Mouse (Mus musculus) stomach, embryonic 14.5 days (tissue): Measurements from ENCODE around the gene Gm47841. TPM values are rescaled to one million over a fixed set of nuclear protein-coding genes. Genes with fewer than 3 reads are reported as not detected.
A peak's percentile ranks its signal among the peaks of the same experiment; 100 is the strongest.

Experiments
- ATAC-seq: fragments of 200-750 bp; cut with Nextera tagmentation; 2 replicates; pipeline ENCODE4 v1.8.0; 2017; ENCODE audit warnings: low read depth, moderate TSS enrichment; ENCODE audit not compliant: insufficient number of reproducible peaks, insufficient read depth, low FRiP score
- H3K27ac ChIP-seq: fragments of 300-500 bp; sonication (generic); 2 replicates; pipeline ENCODE4 v1.5.1; 2014; ENCODE audit warnings: mild to moderate bottlenecking, low read length, moderate library complexity, mixed read lengths
- H3K27me3 ChIP-seq: fragments of 300-500 bp; sonication (generic); 2 replicates; pipeline ENCODE4 v1.6.1; 2014; ENCODE audit warnings: low read length, control low read depth, mixed read lengths; ENCODE audit not compliant: control insufficient read depth, insufficient read depth
- H3K36me3 ChIP-seq: fragments of 300-500 bp; sonication (generic); 2 replicates; pipeline ENCODE4 v1.6.1; 2014; ENCODE audit warnings: mild to moderate bottlenecking, control low read depth, low read length, moderate library complexity, mixed read lengths; ENCODE audit not compliant: control insufficient read depth, insufficient read depth
- H3K4me1 ChIP-seq: fragments of 300-500 bp; sonication (generic); 2 replicates; pipeline ENCODE4 v1.6.1; 2014; ENCODE audit warnings: low read length, control low read depth, mixed read lengths; ENCODE audit not compliant: control insufficient read depth, insufficient read depth
- H3K4me2 ChIP-seq: fragments of 300-500 bp; sonication (generic); replicated peaks from 2 replicates; pipeline ENCODE4 v1.6.1; 2014; ENCODE audit warnings: low read depth, low read length, control low read depth
- H3K4me3 ChIP-seq: fragments of 300-500 bp; sonication (generic); 2 replicates; pipeline ENCODE4 v1.5.1; 2014; ENCODE audit warnings: low read depth, low read length, control low read depth
- H3K9ac ChIP-seq: fragments of 300-500 bp; sonication (generic); replicated peaks from 2 replicates; pipeline ENCODE4 v1.6.1; 2014; ENCODE audit warnings: low read depth, mild to moderate bottlenecking, control low read depth, low read length, moderate library complexity, mixed read lengths
- H3K9me3 ChIP-seq: fragments of 300-500 bp; sonication (generic); 2 replicates; pipeline ENCODE4 v1.6.1; 2016; ENCODE audit warnings: low read depth, low read length, control low read depth; ENCODE audit not compliant: control insufficient read depth
- WGBS: fragments of 180-500 bp; shearing (Covaris S2); extraction: QIAGEN DNeasy Blood & Tissue Kit; methylation state at CpG from one replicate; pipeline ENCODE4 v1.1.7; 2014; 5-methylcytosine and 5-hydroxymethylcytosine counted together
- polyA plus RNA-seq: library from polyadenylated mRNA; unstranded; fragments of >200 nt; fragmentation: Nextera tagmentation; extraction: Ambion mirVana; gene quantifications from 2 replicates; pipeline ENCODE4 v1.2.1, GENCODE M21; 2014

The Gm47841 gene
- polyA plus RNA-seq, 1 experiment from 2014 or later = not detected

GRCm38 (mm10) chr15:101068671-101069070 lies 21.5 kb upstream of the Gm47841 start:
- no peak for ATAC-seq
- no peak overlapping the region for H3K9ac ChIP-seq
- no peaks in the 10 kb centered on the region for H3K9me3 ChIP-seq
- peaks cover 67% of the 10 kb centered on the region for H3K4me1 ChIP-seq
- no peak overlapping the region for H3K4me2 ChIP-seq
- no peaks in the 10 kb centered on the region for H3K36me3 ChIP-seq
- WGBS = 72% methylated on average over 4 of the region's 4 CpGs
- H3K27me3 ChIP-seq = no peaks in the 10 kb centered on the region
- H3K27ac ChIP-seq = no peak overlapping the region; the same call in 1 of the 2 replicates
- no peak overlapping the region for H3K4me3 ChIP-seq

GRCm38 (mm10) chr15:101068029-101068428 lies 20.8 kb upstream of the Gm47841 start:
- ATAC-seq = no peak
- 39% methylated on average over 3 of the region's 3 CpGs for WGBS
- Histone ChIP-seq H3K27me3 (no peaks in the 10 kb centered on the region), H3K36me3 (no peaks in the 10 kb centered on the region), H3K4me2 (no peak overlapping the region), H3K9ac (no peak overlapping the region), H3K9me3 (no peaks in the 10 kb centered on the region), H3K4me1 (peaks cover 66% of the 10 kb centered on the region), H3K4me3 (no peak overlapping the region), H3K27ac (no peak overlapping the region; the same call in 1 of the 2 replicates)

DNA sequence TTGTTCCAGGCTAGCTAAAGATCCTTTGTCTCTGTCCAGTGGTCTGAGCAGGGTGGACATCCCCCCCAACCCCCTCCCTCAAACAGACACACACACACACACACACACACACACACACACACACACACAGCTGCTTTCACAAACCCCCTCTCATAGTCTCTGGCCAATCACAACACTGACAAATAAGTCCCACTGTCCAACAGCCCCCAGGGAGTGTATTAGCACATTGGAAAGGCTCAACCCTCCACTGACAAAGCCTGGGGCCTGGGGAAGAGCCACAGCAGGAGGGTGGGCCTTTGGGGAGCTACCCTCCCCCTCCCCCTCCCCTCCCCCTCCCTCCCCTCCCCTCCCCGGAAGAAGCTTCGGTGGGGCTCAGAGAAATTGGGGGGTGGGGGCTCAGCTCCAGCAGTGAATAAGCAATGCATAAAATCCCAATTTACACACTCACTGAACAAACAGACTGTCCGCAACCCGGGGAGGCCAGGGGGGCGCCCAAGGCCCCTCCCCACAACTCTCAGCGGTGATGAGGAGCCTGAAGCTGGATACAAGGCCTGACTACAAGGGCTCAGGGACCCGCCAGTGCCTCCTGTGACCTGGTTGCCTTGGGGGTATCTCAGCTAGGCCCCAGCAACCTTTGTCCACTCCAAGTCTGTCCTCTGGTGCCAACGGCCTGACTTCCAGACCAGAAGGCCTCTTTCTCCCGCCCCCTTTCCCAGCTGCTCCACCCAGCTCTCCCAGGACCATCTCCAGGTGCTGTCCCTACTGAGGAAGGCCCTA lies 19.9 kb upstream of the Gm47841 start:
- Histone ChIP-seq H3K9ac (no peak overlapping the region), H3K27ac (peak overlapping the region; percentile 64; the same call in 1 of the 2 replicates), H3K4me3 (no peak overlapping the region), H3K27me3 (no peaks in the 10 kb centered on the region), H3K36me3 (no peaks in the 10 kb centered on the region), H3K9me3 (no peaks in the 10 kb centered on the region), H3K4me2 (no peak overlapping the region), H3K4me1 (peaks cover 63% of the 10 kb centered on the region)
- 33% methylated on average over 7 of the region's 9 CpGs for WGBS
- no peak for ATAC-seq

DNA sequence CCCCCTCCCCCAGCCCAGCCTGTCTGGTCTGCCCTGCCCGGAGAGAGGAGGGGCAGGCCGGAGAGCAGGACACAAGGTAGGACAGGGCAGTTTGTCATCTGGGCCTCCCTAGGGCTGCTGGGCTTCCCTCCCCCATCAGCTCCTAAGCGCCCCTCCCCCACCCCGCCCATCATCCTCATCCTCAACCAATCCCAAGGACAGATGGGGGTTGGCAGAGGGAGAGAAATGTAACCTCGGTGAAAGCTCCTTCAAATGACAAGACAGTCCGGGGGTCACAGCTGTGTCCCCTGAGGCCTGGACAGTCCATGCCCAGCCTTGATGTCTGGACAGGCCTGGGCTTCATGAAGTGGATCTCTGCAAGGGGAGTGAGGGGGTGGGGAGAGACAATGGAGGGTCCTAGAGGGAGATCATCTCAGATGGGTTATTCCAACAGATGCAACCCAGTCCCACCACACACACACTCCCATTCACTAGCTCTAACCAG lies 19.2 kb upstream of the Gm47841 start:
- peaks cover 59% of the 10 kb centered on the region for H3K4me1 ChIP-seq
- H3K27ac ChIP-seq = no peak overlapping the region
- no peak overlapping the region for H3K4me3 ChIP-seq
- 25% methylated on average over 6 of the region's 6 CpGs for WGBS
- no peaks in the 10 kb centered on the region for H3K27me3 ChIP-seq
- H3K4me2 ChIP-seq = no peak overlapping the region
- no peak for ATAC-seq
- H3K36me3 ChIP-seq = no peaks in the 10 kb centered on the region
- H3K9me3 ChIP-seq = no peaks in the 10 kb centered on the region
- no peak overlapping the region for H3K9ac ChIP-seq

DNA sequence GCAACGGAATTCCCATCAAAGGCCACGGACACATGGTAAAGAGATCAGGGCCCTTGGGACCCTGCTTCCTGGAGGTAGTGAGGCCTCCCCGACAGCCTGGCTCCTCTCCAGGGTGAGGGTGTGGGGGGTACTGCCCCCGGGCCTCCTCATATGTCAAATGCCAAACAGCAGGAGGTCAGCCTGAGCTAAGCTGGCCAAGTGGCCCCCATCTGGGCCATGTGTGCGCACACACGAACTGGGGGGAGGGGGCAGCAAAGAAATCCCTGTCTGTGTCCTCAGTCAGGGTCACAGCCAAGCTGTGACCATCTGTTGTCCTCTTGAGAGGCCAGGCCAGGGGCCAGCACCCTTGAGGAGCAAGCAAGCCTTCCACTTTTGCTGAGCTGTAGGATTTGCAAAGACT lies 17.9 kb upstream of the Gm47841 start:
- Histone ChIP-seq H3K36me3 (no peaks in the 10 kb centered on the region), H3K9ac (no peak overlapping the region), H3K9me3 (no peaks in the 10 kb centered on the region), H3K27ac (no peak overlapping the region), H3K27me3 (no peaks in the 10 kb centered on the region), H3K4me2 (no peak overlapping the region), H3K4me1 (peaks cover 45% of the 10 kb centered on the region), H3K4me3 (no peak overlapping the region)
- ATAC-seq = no peak
- WGBS = 50% methylated on average over 6 of the region's 6 CpGs

DNA sequence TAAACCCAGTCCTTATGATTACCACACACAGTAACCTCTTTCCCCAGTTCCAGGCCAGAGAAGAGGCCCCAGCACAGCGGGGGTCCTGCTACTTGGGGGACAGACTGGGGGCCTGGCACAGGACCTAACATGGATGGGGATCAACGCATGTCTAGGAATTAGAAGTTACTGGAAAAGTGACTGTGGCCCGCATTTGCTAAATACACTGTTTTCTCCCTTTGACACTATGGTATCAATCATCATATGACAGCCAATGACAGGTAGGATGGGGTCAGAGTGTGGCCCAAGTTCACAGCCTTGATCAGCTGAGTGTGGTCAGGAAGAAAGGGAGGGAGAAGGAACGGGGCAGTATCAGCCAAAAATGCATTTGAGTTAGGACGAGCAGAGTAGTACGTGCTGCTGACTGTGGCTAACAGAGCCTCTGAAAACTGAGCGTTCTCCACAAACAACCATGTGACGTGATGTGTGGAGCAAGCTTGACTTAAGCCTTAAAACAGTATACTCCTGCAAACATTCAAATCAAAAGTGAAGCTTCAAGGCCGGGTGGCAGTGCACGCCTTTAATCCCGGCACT lies 13.2 kb upstream of the Gm47841 start:
- Histone ChIP-seq H3K4me3 (no peak overlapping the region), H3K27me3 (0 out of 2 replicates have a peak, but pooled peaks cover 3% of the 10 kb centered on the region), H3K36me3 (no peaks in the 10 kb centered on the region), H3K4me2 (no peak overlapping the region), H3K4me1 (peaks cover 6% of the 10 kb centered on the region; the same call in 1 of the 2 replicates), H3K27ac (no peak overlapping the region), H3K9ac (no peak overlapping the region), H3K9me3 (no peaks in the 10 kb centered on the region)
- ATAC-seq = no peak
- 68% methylated on average over 11 of the region's 11 CpGs for WGBS

- Histone ChIP-seq H3K9ac (no peak overlapping the region), H3K4me1 (no peaks in the 10 kb centered on the region), H3K36me3 (no peaks in the 10 kb centered on the region), H3K4me2 (no peak overlapping the region), H3K4me3 (no peak overlapping the region), H3K9me3 (no peaks in the 10 kb centered on the region), H3K27ac (no peak overlapping the region), H3K27me3 (peaks cover 5% of the 10 kb centered on the region; the same call in 1 of the 2 replicates)
- ATAC-seq = no peak
- 48% methylated on average over 9 of the region's 9 CpGs for WGBS
Measured at GRCm38 (mm10) chr15:101059570-101060279, 12.5 kb upstream of the Gm47841 start.

- H3K27ac ChIP-seq = no peak overlapping the region
- H3K9ac ChIP-seq = no peak overlapping the region
- H3K36me3 ChIP-seq = peaks cover 5% of the 10 kb centered on the region
- peak; percentile 70 for ATAC-seq
- 39% methylated on average over 10 of the region's 10 CpGs for WGBS
- no peaks in the 10 kb centered on the region for H3K9me3 ChIP-seq
- H3K4me2 ChIP-seq = no peak overlapping the region
- peaks cover 10% of the 10 kb centered on the region; the same call in 1 of the 2 replicates for H3K4me1 ChIP-seq
- H3K27me3 ChIP-seq = peaks cover 21% of the 10 kb centered on the region
- no peak overlapping the region for H3K4me3 ChIP-seq
Measured at GRCm38 (mm10) chr15:101056225-101056624, 9.0 kb upstream of the Gm47841 start.
